Mouse (Mus musculus): ENCODE results near the gene Adgrb3. TPM values are rescaled to one million over a fixed set of nuclear protein-coding genes. Genes with fewer than 3 reads are reported as not detected.
A peak's percentile ranks its signal among the peaks of the same experiment; 100 is the strongest.

Gene Adgrb3
- total RNA-seq, 2 experiments from 2014 or later = not detected

DNA sequence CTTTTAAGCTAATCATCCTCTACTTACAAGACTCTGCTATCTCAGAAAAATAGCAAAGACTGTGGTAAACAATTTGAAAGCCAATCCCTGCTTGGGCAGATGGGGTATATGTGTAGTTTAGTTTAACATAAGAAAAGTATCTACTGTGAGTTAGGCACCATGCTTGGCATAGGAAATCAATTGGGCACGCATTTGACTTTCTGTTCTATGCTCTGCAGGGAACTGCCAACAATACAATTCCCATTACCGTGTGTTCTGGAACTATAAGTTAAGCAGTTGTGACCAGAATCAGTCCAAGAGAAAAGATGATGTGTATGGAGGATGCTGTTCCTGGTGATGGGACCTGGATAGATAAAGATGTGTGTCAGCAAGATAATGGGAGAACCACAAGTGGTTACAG, 517.2 kb downstream of the Adgrb3 start:
- no peak for DNase-seq
- intact Hi-C loops (cut with DNase I) = no loop called here
- H3K27ac ChIP-seq = no peak overlapping the region
- TF ChIP-seq CTCF (IDR thresholded peaks at IDR 0.05) = no peak
- no peak overlapping the region for H3K4me3 ChIP-seq

GRCm38 (mm10) chr1:25310066-25310465, 519.4 kb downstream of the Adgrb3 start:
- no peak for TF ChIP-seq CTCF (IDR thresholded peaks at IDR 0.05)
- Histone ChIP-seq H3K27ac (no peak overlapping the region), H3K4me3 (no peak overlapping the region)
- intact Hi-C loops (cut with DNase I) = no loop called here
- DNase-seq = no peak

DNA sequence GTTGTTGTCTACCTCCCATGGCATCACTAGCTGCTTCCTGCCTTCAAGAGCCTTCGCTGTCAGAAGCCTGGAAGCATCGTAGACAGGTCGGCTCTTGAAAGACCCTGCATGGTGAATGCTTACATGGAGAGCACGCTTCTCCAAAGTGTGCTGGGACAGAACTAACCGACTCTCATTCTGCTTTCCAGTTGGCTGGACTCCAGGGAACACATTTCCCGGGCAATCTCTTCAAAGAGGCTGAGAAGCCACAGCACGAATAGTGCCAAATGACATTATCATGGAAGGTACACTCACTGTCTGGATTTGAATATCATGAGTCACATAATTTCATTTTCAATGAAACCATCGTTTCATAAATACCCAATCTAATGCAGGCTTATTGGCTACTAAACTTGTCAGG, 548.0 kb downstream of the Adgrb3 start:
- H3K4me3 ChIP-seq = no peak overlapping the region
- DNase-seq = no peak
- no peak overlapping the region for H3K27ac ChIP-seq
- TF ChIP-seq CTCF (IDR thresholded peaks at IDR 0.05) = no peak
- intact Hi-C loops (cut with DNase I) = no loop called here

DNA sequence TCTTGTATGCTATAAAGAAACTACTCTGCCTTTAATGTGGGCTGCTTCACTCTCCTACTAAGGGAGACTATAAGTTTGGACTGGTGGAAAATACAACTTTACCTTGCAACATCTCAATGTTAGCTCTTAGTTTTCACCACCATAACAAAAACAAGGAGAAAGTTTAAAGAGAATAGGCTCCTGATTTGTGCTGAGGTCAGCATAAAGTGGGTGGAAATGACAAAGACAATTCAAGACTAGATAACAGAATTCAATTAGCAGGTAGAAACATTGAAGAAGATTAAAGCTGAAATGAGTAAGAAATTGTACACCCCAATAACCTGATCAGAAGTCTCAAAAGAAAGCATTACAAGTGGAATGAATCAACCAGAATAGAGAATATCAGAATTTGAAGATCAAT, 578.9 kb downstream of the Adgrb3 start:
- no peak for TF ChIP-seq CTCF (IDR thresholded peaks at IDR 0.05)
- no peak for DNase-seq
- intact Hi-C loops (cut with DNase I) = no loop called here
- Histone ChIP-seq H3K27ac (no peak overlapping the region), H3K4me3 (no peak overlapping the region)

GRCm38 (mm10) chr1:25242436-25242835, 587.1 kb downstream of the Adgrb3 start:
- no peak for TF ChIP-seq CTCF (IDR thresholded peaks at IDR 0.05)
- Histone ChIP-seq H3K4me3 (no peak overlapping the region), H3K27ac (no peak overlapping the region)
- intact Hi-C loops (cut with DNase I) = no loop called here
- DNase-seq = no peak

DNA sequence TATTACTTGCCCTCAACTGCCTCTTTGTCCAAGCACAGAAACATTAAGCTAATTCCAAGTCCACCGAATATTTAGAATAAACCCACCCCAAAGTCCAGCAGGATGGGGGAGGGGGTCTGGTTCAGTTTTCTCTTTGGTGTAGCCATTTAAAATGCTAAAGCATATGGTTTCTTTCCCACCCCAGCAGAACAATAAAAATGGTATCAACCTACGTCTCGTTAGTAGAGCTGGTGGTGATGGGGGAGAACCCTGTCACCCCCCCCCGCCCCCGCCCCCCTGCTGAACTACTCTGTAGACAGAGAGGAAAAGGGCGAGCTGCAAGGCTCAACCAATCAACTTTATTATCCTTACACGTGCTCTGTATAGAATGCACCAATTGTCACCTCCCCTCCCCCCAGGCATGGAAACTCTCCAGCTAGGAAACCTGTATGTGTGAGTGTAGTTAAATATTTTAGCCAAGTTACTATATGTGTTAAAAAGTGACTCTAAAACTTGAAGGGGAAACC, 600.2 kb downstream of the Adgrb3 start:
- H3K4me3 ChIP-seq = no peak overlapping the region
- DNase-seq = no peak
- intact Hi-C loops (cut with DNase I) = no loop called here
- H3K27ac ChIP-seq = no peak overlapping the region
- TF ChIP-seq CTCF (IDR thresholded peaks at IDR 0.05) = no peak

DNA sequence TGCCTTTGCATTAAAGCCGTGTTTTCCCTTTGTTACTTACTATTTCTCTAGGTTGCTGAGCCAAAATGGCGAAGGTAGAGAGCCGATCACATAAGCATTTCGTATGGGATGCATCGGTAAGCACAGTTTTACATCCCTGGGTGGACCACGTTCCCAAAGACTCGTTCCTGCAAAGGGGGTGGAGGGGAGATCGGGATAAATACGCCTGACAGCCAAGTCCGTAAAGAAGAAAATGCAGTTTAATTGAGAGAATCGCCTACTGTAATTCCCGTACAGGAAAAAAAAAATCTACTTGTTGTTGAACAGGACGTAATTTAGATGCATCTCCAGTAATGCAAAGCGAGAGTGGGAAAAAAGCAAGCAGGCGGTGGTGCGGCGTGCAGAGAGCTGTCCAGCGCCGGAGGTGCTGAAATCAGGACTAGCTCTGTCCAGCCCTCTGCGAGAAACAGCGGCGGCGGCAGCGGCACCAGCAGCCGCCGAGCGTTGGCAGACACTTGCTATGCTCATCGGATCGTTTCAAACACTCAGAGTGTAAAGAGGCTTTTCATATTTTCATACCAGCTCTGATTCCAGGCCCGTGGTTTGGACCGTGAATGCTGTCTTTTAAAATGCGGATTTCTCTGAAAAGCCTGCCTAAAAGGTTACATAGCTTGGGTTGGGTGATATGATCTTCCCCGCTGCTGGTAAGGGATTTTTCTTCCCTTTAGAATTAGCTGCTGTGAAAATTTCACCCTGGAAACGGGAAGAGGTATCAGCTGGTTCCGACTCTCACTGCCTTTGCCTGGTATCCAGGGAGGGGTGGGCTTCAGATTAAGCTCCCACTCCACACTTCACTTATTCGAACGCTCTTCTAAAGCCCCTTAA, 600.9 kb downstream of the Adgrb3 start:
- peak; percentile 59 for DNase-seq
- no peak overlapping the region for H3K27ac ChIP-seq
- no peak for TF ChIP-seq CTCF (IDR thresholded peaks at IDR 0.05)
- intact Hi-C loops (cut with DNase I) = no loop called here
- no peak overlapping the region for H3K4me3 ChIP-seq

DNA sequence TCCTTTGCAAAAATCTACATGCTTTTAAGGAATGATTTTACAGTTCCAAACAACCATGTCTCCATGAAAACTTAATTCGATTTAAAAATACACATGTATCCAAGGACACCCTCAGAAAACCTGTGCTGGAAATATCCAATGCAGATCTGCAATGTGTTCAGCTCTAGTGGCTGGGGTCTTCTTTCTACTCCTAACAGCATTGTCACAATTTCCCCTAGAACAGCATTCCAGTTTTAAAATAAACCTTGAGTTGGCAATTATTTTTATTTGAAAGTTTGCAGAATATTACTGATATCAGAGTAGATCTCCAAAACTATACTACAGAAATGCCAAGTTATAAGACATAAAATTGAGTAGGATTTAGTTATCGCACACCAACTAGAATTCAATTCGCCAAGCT, 601.6 kb downstream of the Adgrb3 start:
- DNase-seq = no peak
- intact Hi-C loops (cut with DNase I) = no loop called here
- H3K4me3 ChIP-seq = no peak overlapping the region
- no peak overlapping the region for H3K27ac ChIP-seq
- TF ChIP-seq CTCF (IDR thresholded peaks at IDR 0.05) = no peak

GRCm38 (mm10) chr1:25204636-25205035, 624.9 kb downstream of the Adgrb3 start:
- no peak overlapping the region for H3K27ac ChIP-seq
- H3K4me3 ChIP-seq = no peak overlapping the region
- intact Hi-C loops (cut with DNase I) = no loop called here
- TF ChIP-seq CTCF (IDR thresholded peaks at IDR 0.05) = no peak
- DNase-seq = no peak

DNA sequence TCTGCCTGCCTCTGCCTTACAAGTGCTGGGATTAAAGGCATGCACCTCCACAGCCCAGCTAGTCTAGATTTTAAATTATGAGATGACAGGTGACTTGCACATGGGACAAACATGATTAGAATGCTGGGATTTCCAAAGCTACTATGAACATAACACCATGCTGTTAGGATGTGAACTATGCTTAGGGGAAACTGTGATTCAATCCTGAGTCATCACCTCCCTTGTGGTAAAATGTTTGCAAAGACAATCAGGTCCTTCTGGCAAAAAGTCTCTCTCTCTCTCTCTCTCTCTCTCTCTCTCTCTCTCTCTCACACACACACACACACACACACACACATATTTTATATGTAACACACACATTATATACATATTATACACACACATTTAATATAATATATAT, 630.1 kb downstream of the Adgrb3 start:
- Histone ChIP-seq H3K27ac (no peak overlapping the region), H3K4me3 (no peak overlapping the region)
- no peak for DNase-seq
- intact Hi-C loops (cut with DNase I) = no loop called here
- no peak for TF ChIP-seq CTCF (IDR thresholded peaks at IDR 0.05)

DNA sequence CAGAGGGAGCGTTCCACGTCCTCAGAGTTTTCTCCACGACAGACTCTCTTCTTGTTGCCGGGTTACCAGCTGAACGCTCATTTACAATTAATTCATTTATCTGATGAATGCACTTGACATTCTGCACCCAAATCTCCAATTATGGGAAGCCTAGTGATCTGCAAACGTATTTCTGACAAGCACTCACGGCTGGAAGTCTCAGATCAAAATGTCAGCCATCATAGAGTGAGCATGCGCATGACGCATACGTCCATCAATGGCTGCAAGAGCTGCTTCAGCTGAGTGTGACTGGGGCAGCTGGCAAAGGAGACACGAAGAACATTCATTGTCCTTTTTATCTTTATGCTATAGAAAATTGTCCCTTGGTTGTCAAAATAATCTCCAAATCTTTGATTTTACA, 637.5 kb downstream of the Adgrb3 start:
- no peak overlapping the region for H3K27ac ChIP-seq
- TF ChIP-seq CTCF (IDR thresholded peaks at IDR 0.05) = no peak
- H3K4me3 ChIP-seq = no peak overlapping the region
- no peak for DNase-seq
- intact Hi-C loops (cut with DNase I) = no loop called here

GRCm38 (mm10) chr1:25189261-25189660, 640.2 kb downstream of the Adgrb3 start:
- TF ChIP-seq CTCF (IDR thresholded peaks at IDR 0.05) = no peak
- H3K4me3 ChIP-seq = no peak overlapping the region
- no peak for DNase-seq
- no peak overlapping the region for H3K27ac ChIP-seq
- intact Hi-C loops (cut with DNase I) = no loop called here

- no peak overlapping the region for H3K27ac ChIP-seq
- intact Hi-C loops (cut with DNase I) = no loop called here
- no peak for DNase-seq
- no peak overlapping the region for H3K4me3 ChIP-seq
- no peak for TF ChIP-seq CTCF (IDR thresholded peaks at IDR 0.05)
These were observed 643.6 kb downstream of the Adgrb3 start for GRCm38 (mm10) chr1:25185909-25186308.

- TF ChIP-seq CTCF (IDR thresholded peaks at IDR 0.05) = no peak
- Histone ChIP-seq H3K27ac (no peak overlapping the region), H3K4me3 (no peak overlapping the region)
- DNase-seq = no peak
- intact Hi-C loops (cut with DNase I) = no loop called here
These were observed 647.6 kb downstream of the Adgrb3 start for GRCm38 (mm10) chr1:25181881-25182280.
